Mouse (Mus musculus) activated CD4-positive, CD25-positive, alpha-beta regulatory T cell, adult 4 months (primary cell): ENCODE measurements around the gene Iqcc. TPM values are rescaled to one million over a fixed set of nuclear protein-coding genes. Genes with fewer than 3 reads are reported as not detected.
A peak's percentile ranks its signal among the peaks of the same experiment; 100 is the strongest.

ENCODE experiments used
- ATAC-seq: one replicate; pipeline ENCODE4 v1.8.0; 2017
- polyA plus RNA-seq, 2 experiments: library from polyadenylated mRNA; unstranded; fragments of 100-300 nt; shearing (Covaris generic); gene quantifications; one replicate each; pipeline ENCODE4 v1.2.1; 2017

Gene Iqcc
- polyA plus RNA-seq, 2 experiments from 2014 or later = 48.2 to 51.8 TPM

DNA sequence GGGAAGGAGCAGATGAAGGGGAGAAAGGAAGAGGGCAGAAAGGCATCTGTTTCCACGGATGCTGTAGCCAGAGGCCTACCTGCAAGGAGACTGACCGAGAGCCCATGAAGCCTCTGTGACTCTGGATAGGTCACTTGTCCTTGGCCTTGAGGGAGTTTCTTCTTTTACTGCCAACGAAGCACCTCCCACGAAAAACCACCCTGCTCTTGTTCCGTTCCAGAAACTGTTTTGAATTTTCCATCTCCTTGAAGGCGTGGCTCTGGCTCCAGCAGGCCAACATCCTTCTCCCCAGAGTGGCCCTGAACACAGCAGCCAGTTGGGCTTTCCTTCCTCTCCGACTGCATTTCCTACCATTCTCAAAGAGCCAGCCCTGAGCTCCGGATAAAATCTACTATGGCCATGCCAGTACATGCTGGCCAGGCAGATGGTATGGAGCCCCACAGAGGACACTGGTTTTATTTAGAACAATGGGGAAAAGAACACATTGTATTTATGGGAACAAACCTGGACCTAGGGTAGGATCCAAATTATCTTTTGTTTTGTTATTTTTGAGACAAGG lies 2.5 kb upstream of the Iqcc start:
- ATAC-seq = no peak

GRCm38 (mm10) chr4:129620419-129621282 lies 1.8 kb upstream of the Iqcc start:
- no peak for ATAC-seq

GRCm38 (mm10) chr4:129618031-129618430 lies 868 bp downstream of the Iqcc start:
- ATAC-seq = no peak

GRCm38 (mm10) chr4:129617121-129617641 lies 1.7 kb downstream of the Iqcc start:
- ATAC-seq = no peak

- no peak for ATAC-seq
Measured at GRCm38 (mm10) chr4:129616631-129617030, 2.3 kb downstream of the Iqcc start.

DNA sequence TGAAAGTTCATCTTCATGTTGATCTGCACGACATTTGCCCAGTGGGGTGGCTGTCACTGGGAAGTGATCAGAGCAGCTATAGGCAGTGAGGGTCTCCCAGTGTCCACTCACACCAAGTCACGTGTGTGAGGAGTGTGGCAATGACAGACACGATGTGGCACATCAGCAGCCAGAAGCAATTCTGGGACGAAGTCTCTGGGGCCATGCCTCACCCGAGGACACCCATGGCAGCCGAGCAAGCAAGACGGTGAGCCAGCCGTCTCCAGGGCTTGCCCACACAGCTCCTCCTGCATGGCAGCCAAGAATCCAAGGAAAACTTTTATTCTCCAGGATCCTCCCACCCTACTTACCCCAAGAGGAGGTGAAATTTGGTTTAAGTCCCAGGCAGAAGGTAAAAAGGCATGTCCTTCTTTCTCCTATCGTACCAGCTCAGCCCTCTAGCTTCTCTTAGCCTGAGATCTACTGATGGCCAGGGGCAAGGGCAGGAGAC lies 3.1 kb downstream of the Iqcc start:
- ATAC-seq = no peak

- ATAC-seq = no peak
Measured at GRCm38 (mm10) chr4:129614093-129614492, 4.8 kb downstream of the Iqcc start, which contains the start of gene Dcdc2b. Gene Dcdc2b (minus strand): TSS chr4:129614257.

DNA sequence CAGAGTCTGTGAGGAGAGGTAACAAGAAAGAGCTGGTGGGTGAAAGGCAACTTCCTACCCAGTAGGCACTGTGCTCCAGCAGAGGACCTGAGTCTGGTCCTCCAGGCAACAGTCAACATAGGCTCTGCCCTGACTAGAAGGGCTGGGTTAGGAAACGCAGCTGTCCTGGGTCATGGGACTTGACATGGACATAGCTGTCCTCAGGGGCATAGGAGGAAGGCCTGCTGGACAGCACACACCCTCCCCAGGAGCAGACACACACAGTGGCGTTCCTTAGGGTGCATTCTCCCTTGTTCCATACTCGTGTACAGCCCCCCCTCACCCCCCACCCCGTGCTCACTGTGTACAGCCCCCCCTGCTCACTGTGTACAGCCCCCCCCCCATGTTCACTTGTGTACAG lies 8.4 kb downstream of the Iqcc start:
- ATAC-seq = no peak

GRCm38 (mm10) chr4:129610026-129610425 lies 8.9 kb downstream of the Iqcc start:
- peak; percentile 56 for ATAC-seq

DNA sequence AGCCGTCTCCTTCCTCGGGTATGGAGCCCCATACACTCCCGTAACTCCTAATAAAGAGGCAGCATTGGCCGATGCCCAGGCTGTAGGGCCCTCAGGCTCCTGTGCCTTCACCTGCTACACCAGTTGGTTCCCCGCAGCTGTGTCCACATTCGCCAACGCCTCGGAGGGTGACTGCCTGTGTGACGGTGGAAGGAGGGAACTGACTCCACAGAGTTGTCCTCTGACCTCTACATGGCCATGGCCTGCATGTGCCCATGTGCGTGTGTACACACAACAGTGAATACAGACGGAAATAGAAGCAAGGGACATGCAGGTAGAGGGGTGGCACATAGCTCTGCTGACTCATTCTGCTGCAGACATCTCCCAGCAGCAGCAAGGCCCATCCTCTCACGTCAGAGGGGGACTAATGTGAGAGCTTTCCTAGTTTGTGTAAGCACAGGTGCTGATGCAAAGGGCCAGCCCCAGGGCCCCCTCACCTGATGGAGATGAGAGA lies 9.7 kb downstream of the Iqcc start:
- ATAC-seq = no peak

GRCm38 (mm10) chr4:129608426-129609025 lies 10.4 kb downstream of the Iqcc start:
- ATAC-seq = peak; percentile 84

DNA sequence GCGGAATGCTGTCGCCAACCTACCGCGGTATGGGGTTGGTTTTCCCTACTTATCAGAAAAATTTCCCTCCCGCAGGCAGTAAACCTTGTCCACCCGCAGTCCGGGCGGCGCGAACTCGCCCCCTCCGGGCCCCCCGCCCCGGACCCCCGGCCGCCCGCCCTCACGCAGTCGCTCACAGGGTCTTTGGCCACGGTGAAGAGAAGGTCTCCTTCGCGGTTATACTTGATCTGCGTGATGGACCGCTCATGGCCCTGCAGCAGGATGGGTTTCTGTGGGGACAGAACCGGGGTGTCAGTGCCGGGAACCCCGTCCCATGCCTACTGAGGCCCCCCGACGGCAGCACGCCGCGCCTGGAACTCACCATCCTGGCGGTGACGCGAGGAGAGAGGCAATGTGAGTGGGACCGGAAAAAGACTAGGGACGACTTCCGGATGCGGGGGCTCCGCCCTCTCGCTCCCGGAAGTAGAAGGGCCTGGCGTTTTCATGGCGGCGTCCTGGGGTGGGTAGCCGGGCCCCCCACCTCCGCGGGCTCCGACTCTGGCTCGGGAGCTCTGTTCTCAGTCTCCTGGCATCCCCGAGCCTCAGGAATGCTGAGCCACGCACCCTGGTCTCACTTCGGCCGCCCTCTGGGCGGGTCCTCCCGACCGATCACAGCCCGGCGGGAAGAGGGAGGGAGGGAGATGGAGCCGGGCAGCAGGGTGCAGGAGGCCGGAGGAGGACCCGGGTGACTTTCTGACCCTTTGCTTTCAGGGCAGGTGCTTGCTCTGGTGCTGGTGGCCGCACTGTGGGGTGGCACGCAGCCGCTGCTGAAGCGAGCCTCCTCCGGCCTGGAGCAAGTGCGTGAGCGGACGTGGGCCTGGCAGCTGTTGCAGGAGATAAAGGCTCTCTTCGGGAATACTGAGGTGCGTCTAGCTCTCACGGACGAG lies 18.4 kb downstream of the Iqcc start, which contains the start of the genes Eif3i and Tmem234:
Gene Eif3i (minus strand): TSS at position 416 of the 926 bp plus-strand sequence.
Gene Tmem234 (plus strand): TSS at position 436 of the 926 bp plus-strand sequence.
- ATAC-seq = peak; percentile 96

- no peak for ATAC-seq
Measured at GRCm38 (mm10) chr4:129588865-129589264, 30.0 kb downstream of the Iqcc start.

- no peak for ATAC-seq
Measured at GRCm38 (mm10) chr4:129586943-129587342, 32.0 kb downstream of the Iqcc start.

GRCm38 (mm10) chr4:129585773-129586172 lies 33.1 kb downstream of the Iqcc start:
- no peak for ATAC-seq

- ATAC-seq = peak; percentile 53
Measured at GRCm38 (mm10) chr4:129584884-129585608, 33.9 kb downstream of the Iqcc start.

GRCm38 (mm10) chr4:129584370-129584769 lies 34.5 kb downstream of the Iqcc start:
- ATAC-seq = no peak

- ATAC-seq = no peak
Measured at GRCm38 (mm10) chr4:129582251-129582650, 36.6 kb downstream of the Iqcc start.

DNA sequence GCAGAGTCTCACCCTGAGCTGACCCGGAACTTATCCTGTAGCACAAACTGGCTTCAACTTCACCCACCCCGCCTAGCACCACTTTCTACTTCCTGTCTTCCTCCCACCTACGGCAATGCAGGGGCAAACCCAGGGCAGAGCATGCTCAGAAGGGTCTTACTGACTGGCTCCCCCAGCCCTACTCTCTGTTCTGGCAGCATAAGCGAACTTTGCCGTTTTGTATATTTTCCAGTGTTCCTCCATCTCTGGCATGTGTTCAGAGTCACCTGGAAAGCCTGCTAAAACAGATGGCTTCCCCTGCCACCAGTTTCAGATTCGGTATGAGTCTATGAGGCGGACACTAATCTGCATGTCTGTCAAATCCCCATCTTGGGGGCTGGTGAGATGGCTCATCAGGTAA lies 38.6 kb downstream of the Iqcc start:
- peak; percentile 68 for ATAC-seq

GRCm38 (mm10) chr4:129578466-129578865 lies 40.4 kb downstream of the Iqcc start, which contains the start of gene Fam167b:
Gene Fam167b (minus strand): TSS chr4:129578549.
- ATAC-seq = no peak

- ATAC-seq = no peak
Measured at GRCm38 (mm10) chr4:129577688-129578087, 41.2 kb downstream of the Iqcc start.
